Mouse (Mus musculus) heart, adult 10 weeks (tissue): Measurements from ENCODE around the gene Slco4c1. TPM values are rescaled to one million over a fixed set of nuclear protein-coding genes. Genes with fewer than 3 reads are reported as not detected.

Source experiments
- polyA plus RNA-seq: library from polyadenylated mRNA; stranded (reverse); fragments of 350-450 nt; fragmentation: Illumina TruSeq; extraction: RNeasy Lipid Tissue Mini Kit (QIAGEN cat#74804); gene quantifications from one replicate; pipeline ENCODE4 v1.2.3, GENCODE M21; 2014; ENCODE audit warnings: low read depth, low replicate concordance

The Slco4c1 gene
- polyA plus RNA-seq = not detected

GRCm38 (mm10) chr1:96871528-96872360, at the start of gene Slco4c1:
Gene Slco4c1 (minus strand): TSS chr1:96872171.

